Mouse (Mus musculus): ENCODE measurements around the gene Gm21860. TPM values are rescaled to one million over a fixed set of nuclear protein-coding genes. Genes with fewer than 3 reads are reported as not detected.
"Not testable (repeated sequence)": the region's sequence is repeated elsewhere in the genome, so short reads cannot be mapped to it uniquely, and the experiment has no call there.

Gm21860 gene
- not detected in 2 replicates for polyA plus RNA-seq (2015; fragmentation: Nextera tagmentation; extraction: Ambion mirVana)

GRCm38 (mm10) chrY:90754721-90755120 is at the start of gene Gm21860:
Gene Gm21860, minus strand, starts transcription at chrY:90754821.
- not testable (repeated sequence) for H3K36me3 ChIP-seq; H3K27ac ChIP-seq (replicated peaks); H3K9ac ChIP-seq; H3K4me1 ChIP-seq (replicated peaks); ATAC-seq (ENCODE audit: low FRiP score, low read depth); H3K27me3 ChIP-seq; H3K4me2 ChIP-seq; H3K4me3 ChIP-seq; H3K9me3 ChIP-seq
- WGBS, result no CpG with 5 or more reads among the region's 8 CpGs

- not testable (repeated sequence) for H3K4me2 ChIP-seq; ATAC-seq (ENCODE audit: low FRiP score, low read depth); H3K27ac ChIP-seq (replicated peaks); H3K36me3 ChIP-seq; H3K4me1 ChIP-seq (replicated peaks); H3K4me3 ChIP-seq; H3K27me3 ChIP-seq; H3K9ac ChIP-seq; H3K9me3 ChIP-seq
- WGBS, result no CpG with 5 or more reads among the region's 48 CpGs
Observed at GRCm38 (mm10) chrY:90784438-90784837, 29.8 kb upstream of the Gm21860 start, which contains the start of gene Gm47283. Gene Gm47283, plus strand, starts transcription at chrY:90784738.

GRCm38 (mm10) chrY:90745256-90745655 is 9.4 kb downstream of the Gm21860 start:
- not testable (repeated sequence) for H3K4me2 ChIP-seq; H3K9ac ChIP-seq; H3K4me1 ChIP-seq (replicated peaks); H3K27ac ChIP-seq (replicated peaks); ATAC-seq (ENCODE audit: low FRiP score, low read depth); H3K27me3 ChIP-seq; H3K4me3 ChIP-seq
- Histone ChIP-seq H3K36me3 (peaks cover 17% of the 10 kb centered on the region), H3K9me3 (peaks cover 15% of the 10 kb centered on the region)
- WGBS, result 96% methylated on average over 5 of the region's 5 CpGs

GRCm38 (mm10) chrY:90744381-90744981 is 10.1 kb downstream of the Gm21860 start:
- H3K27ac ChIP-seq (replicated peaks), result peak overlapping the region; percentile 71
- not testable (repeated sequence) for H3K9ac ChIP-seq; H3K27me3 ChIP-seq; H3K4me1 ChIP-seq (replicated peaks)
- peaks cover 22% of the 10 kb centered on the region for H3K9me3 ChIP-seq
- H3K4me2 ChIP-seq, result peak overlapping the region; percentile 35
- 65% methylated on average over 51 of the region's 51 CpGs for WGBS
- peaks cover 24% of the 10 kb centered on the region for H3K36me3 ChIP-seq
- ATAC-seq (ENCODE audit: low FRiP score, low read depth), result peak; percentile 93
- H3K4me3 ChIP-seq, result peak overlapping the region; percentile 22

- H3K9ac ChIP-seq, result no peak overlapping the region
- no peak overlapping the region for H3K4me3 ChIP-seq
- peaks cover 27% of the 10 kb centered on the region for H3K36me3 ChIP-seq
- no peak overlapping the region for H3K27ac ChIP-seq (replicated peaks)
- WGBS, result 100% methylated on average over 1 of the region's 21 CpGs
- peaks cover 28% of the 10 kb centered on the region for H3K9me3 ChIP-seq
- no peaks in the 10 kb centered on the region for H3K4me1 ChIP-seq (replicated peaks)
- H3K4me2 ChIP-seq, result no peak overlapping the region
- no peak for ATAC-seq (ENCODE audit: low FRiP score, low read depth)
- H3K27me3 ChIP-seq, result no peaks in the 10 kb centered on the region
Observed at GRCm38 (mm10) chrY:90743811-90744220, 10.8 kb downstream of the Gm21860 start.

GRCm38 (mm10) chrY:90743053-90743810 is 11.4 kb downstream of the Gm21860 start:
- not testable (repeated sequence) for H3K27ac ChIP-seq (replicated peaks); H3K27me3 ChIP-seq; H3K4me3 ChIP-seq; H3K4me1 ChIP-seq (replicated peaks); H3K9ac ChIP-seq; H3K4me2 ChIP-seq; ATAC-seq (ENCODE audit: low FRiP score, low read depth)
- H3K9me3 ChIP-seq, result peaks cover 28% of the 10 kb centered on the region
- H3K36me3 ChIP-seq, result peaks cover 27% of the 10 kb centered on the region
- WGBS, result 82% methylated on average over 35 of the region's 46 CpGs

GRCm38 (mm10) chrY:90742261-90743052 is 12.2 kb downstream of the Gm21860 start:
- H3K27me3 ChIP-seq; H3K4me3 ChIP-seq; H3K9ac ChIP-seq; H3K27ac ChIP-seq (replicated peaks); H3K4me2 ChIP-seq; H3K4me1 ChIP-seq (replicated peaks): not testable (repeated sequence)
- peaks cover 27% of the 10 kb centered on the region for H3K36me3 ChIP-seq
- ATAC-seq (ENCODE audit: low FRiP score, low read depth), result peak; percentile 17; the same call in 1 of the 2 replicates
- 85% methylated on average over 49 of the region's 49 CpGs for WGBS
- H3K9me3 ChIP-seq, result peaks cover 28% of the 10 kb centered on the region

GRCm38 (mm10) chrY:90741452-90742260 is 13.0 kb downstream of the Gm21860 start:
- not testable (repeated sequence) for H3K4me3 ChIP-seq; H3K4me1 ChIP-seq (replicated peaks); H3K4me2 ChIP-seq; H3K9ac ChIP-seq; H3K27ac ChIP-seq (replicated peaks); H3K27me3 ChIP-seq
- Histone ChIP-seq H3K36me3 (peaks cover 27% of the 10 kb centered on the region), H3K9me3 (peaks cover 28% of the 10 kb centered on the region)
- WGBS, result 84% methylated on average over 42 of the region's 43 CpGs
- ATAC-seq (ENCODE audit: low FRiP score, low read depth), result peak; percentile 55

- not testable (repeated sequence) for H3K27me3 ChIP-seq; H3K9ac ChIP-seq; H3K4me3 ChIP-seq; H3K27ac ChIP-seq (replicated peaks); H3K4me2 ChIP-seq; H3K4me1 ChIP-seq (replicated peaks)
- peaks cover 28% of the 10 kb centered on the region for H3K9me3 ChIP-seq
- peak; percentile 46 for ATAC-seq (ENCODE audit: low FRiP score, low read depth)
- peaks cover 27% of the 10 kb centered on the region for H3K36me3 ChIP-seq
- 76% methylated on average over 38 of the region's 38 CpGs for WGBS
Observed at GRCm38 (mm10) chrY:90741006-90741405, 13.6 kb downstream of the Gm21860 start.

GRCm38 (mm10) chrY:90740013-90740561 is 14.5 kb downstream of the Gm21860 start:
- H3K27ac ChIP-seq (replicated peaks), result no peak overlapping the region
- H3K4me2 ChIP-seq, result no peak overlapping the region
- H3K9ac ChIP-seq, result no peak overlapping the region
- ATAC-seq (ENCODE audit: low FRiP score, low read depth), result no peak
- peaks cover 28% of the 10 kb centered on the region for H3K9me3 ChIP-seq
- H3K27me3 ChIP-seq, result no peaks in the 10 kb centered on the region
- no peaks in the 10 kb centered on the region for H3K4me1 ChIP-seq (replicated peaks)
- no peak overlapping the region for H3K4me3 ChIP-seq
- H3K36me3 ChIP-seq, result peaks cover 22% of the 10 kb centered on the region
- WGBS, result 51% methylated on average over 14 of the region's 14 CpGs

GRCm38 (mm10) chrY:90739531-90740012 is 15.0 kb downstream of the Gm21860 start:
- H3K4me1 ChIP-seq (replicated peaks); H3K9ac ChIP-seq; H3K27me3 ChIP-seq; H3K4me3 ChIP-seq; H3K4me2 ChIP-seq; H3K27ac ChIP-seq (replicated peaks); ATAC-seq (ENCODE audit: low FRiP score, low read depth): not testable (repeated sequence)
- 54% methylated on average over 11 of the region's 11 CpGs for WGBS
- Histone ChIP-seq H3K9me3 (peaks cover 28% of the 10 kb centered on the region), H3K36me3 (peaks cover 22% of the 10 kb centered on the region)
